Mouse (Mus musculus) testis, adult 2 months (tissue): ENCODE data around the gene Tead3. TPM values are rescaled to one million over a fixed set of nuclear protein-coding genes. Genes with fewer than 3 reads are reported as not detected.

Source experiments
- H3K27ac ChIP-seq: fragments of 200-500 bp; 2 replicates; pipeline ENCODE4 v1.5.1; 2012; ENCODE audit warnings: low read depth, low read length; ENCODE audit not compliant: control insufficient read depth, insufficient read depth
- H3K27me3 ChIP-seq: fragments of 200-500 bp; 2 replicates; pipeline ENCODE4 v1.6.1; 2012; ENCODE audit warnings: mild to moderate bottlenecking, low read length, moderate library complexity; ENCODE audit not compliant: control insufficient read depth, insufficient read depth
- H3K36me3 ChIP-seq: fragments of 200-500 bp; 2 replicates; pipeline ENCODE4 v1.6.1; 2012; ENCODE audit warnings: mild to moderate bottlenecking, low read length; ENCODE audit not compliant: control insufficient read depth, insufficient read depth
- H3K4me1 ChIP-seq: fragments of 200-500 bp; 2 replicates; pipeline ENCODE4 v1.6.1; 2012; ENCODE audit warnings: low read length; ENCODE audit not compliant: control insufficient read depth, insufficient read depth
- H3K4me3 ChIP-seq: fragments of 200-500 bp; 2 replicates; pipeline ENCODE4 v1.5.1; 2012; ENCODE audit warnings: low read depth, mild to moderate bottlenecking, low read length, moderate library complexity, mixed read lengths; ENCODE audit not compliant: control insufficient read depth
- CTCF ChIP-seq: fragments of 200-500 bp; IDR thresholded peaks from 2 replicates; pipeline ENCODE4 v1.5.1; 2012; ENCODE audit warnings: low read depth, mild to moderate bottlenecking, inconsistent platforms, low read length, moderate library complexity; ENCODE audit not compliant: control insufficient read depth, insufficient read depth, insufficient replicate concordance
- POLR2A ChIP-seq: fragments of 200-500 bp; IDR thresholded peaks from 2 replicates; pipeline ENCODE4 v1.6.1; 2012; ENCODE audit warnings: low read depth, mild to moderate bottlenecking, inconsistent platforms, low read length, moderate library complexity; ENCODE audit not compliant: control insufficient read depth
- polyA plus RNA-seq: library from polyadenylated mRNA; depleted of rRNA; stranded (reverse); fragments of >200 nt; gene quantifications from 2 replicates; pipeline ENCODE4 v1.2.3, GENCODE M21; 2012; rRNA removed

Tead3 gene
- 3.2 and 4.3 TPM in 2 replicates for polyA plus RNA-seq

- Histone ChIP-seq H3K36me3 (no peaks in the 10 kb centered on the region), H3K4me1 (peaks cover 15% of the 10 kb centered on the region), H3K27ac (peak within 1 kb of the TSS; percentile 76; the same call in 1 of the 2 replicates), H3K27me3 (no peaks in the 10 kb centered on the region), H3K4me3 (peak within 1 kb of the TSS; percentile 84)
- TF ChIP-seq CTCF (no peak), POLR2A (no peak; the same call in 1 of the 2 replicates)
Observed at GRCm38 (mm10) chr17:28350466-28351352, at the start of gene Tead3. TSS of gene Tead3 (minus strand) at chr17:28350817.

- H3K4me1 ChIP-seq, result peaks cover 3% of the 10 kb centered on the region
- no peaks in the 10 kb centered on the region for H3K36me3 ChIP-seq
- H3K4me3 ChIP-seq, result no peak overlapping the region
- no peak overlapping the region for H3K27ac ChIP-seq
- TF ChIP-seq CTCF (no peak), POLR2A (no peak)
- no peaks in the 10 kb centered on the region for H3K27me3 ChIP-seq
Observed at GRCm38 (mm10) chr17:28394994-28395393, 44.4 kb upstream of the Tead3 start.

DNA sequence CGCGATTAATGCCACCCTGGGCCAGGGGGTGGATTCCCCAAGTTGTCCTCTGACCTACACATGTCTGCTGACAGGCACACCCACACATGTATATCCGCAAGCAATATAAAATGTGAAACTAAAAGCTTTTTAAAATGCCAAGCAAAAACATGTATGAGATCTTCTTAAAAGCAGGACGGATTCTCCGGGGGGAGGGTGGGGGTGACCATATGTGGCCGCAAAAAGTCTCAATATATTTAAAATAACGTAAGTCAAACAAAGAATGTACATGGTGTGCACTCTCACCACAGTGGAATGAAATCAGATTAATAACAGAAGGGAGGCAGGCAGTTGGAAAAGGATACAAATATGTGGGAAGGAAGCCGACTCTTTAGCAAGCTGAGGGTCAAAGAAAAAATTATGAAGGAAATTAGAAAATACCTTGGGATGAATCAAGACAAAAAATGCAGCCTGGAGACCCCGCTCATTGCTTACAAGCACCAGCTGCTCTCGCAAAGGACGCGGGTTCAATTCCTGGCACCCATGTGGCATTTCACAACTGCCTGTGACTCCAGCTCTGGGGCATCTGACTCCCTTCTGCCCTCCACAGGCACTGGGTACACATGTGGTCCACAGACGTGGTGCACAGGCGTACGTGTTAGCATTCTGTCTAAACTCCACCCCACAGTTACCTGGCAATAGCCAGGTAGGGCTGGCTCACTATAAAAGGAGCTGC, 43.6 kb upstream of the Tead3 start:
- Histone ChIP-seq H3K4me1 (peaks cover 3% of the 10 kb centered on the region), H3K27ac (no peak overlapping the region), H3K4me3 (no peak overlapping the region), H3K27me3 (no peaks in the 10 kb centered on the region), H3K36me3 (no peaks in the 10 kb centered on the region)
- no peak for TF ChIP-seq POLR2A
- TF ChIP-seq CTCF, result no peak

DNA sequence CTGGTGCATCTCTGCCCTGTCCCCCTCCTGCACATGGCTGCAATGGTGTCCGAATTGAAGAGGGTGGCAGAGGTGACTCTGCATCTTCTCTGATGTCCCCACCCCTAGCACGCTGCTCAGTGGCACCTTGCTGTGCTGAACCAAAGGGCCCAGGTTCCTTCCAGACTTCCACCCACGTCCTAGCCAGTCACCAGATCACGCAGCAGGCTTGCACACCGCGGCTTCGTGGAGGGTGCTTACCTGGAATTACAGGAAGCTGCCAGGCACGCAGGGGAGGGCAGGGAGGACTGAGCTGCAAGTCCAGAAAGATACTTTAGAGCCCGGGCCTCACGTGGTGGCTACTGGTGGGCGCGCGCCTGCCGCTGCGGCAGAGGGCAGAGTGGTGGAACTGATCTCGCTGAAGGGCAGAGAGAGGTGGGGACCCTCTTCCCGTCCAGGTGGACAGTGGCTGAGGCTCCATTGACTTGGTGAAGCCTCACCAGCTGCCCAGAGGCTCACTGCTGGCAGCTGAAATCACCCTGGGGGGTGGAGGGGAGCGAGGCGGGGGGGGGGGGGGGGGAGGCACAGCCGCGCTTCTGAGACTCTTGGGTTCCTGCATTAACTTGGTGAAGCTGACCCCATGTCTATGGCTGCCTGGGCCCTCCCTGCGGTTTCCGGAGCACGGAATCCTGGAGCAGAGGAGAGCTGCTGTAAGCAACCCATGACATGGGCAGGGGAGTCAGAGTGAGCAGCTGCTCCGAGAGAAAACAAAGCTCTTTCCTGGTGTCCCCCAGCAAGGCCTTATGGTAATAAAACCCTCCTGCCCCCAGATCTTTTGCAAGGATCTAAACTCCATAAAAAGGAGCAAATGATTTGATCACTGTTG, 41.2 kb upstream of the Tead3 start:
- Histone ChIP-seq H3K4me1 (peaks cover 3% of the 10 kb centered on the region), H3K27ac (no peak overlapping the region), H3K4me3 (peak overlapping the region; percentile 8), H3K36me3 (no peaks in the 10 kb centered on the region), H3K27me3 (no peaks in the 10 kb centered on the region)
- TF ChIP-seq CTCF, result no peak
- no peak for TF ChIP-seq POLR2A

DNA sequence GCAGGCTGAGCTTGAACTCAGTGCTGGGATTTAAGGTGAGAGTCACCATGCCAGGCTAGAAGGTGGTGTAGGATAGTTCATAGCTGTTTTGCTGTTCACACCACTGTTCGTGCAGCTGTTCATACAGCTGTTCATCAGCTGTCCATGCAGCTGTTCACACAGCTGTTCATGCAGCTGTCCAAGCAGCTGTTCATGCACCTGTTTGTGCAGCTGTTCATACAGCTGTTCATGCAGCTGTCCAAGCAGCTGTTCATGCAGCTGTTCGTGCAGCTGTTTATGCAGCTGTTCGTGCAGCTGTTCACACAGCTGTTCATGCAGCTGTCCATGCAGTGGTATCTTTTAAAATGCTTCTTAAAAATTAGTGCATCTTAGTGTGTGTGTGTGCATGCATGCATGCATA, 37.9 kb upstream of the Tead3 start:
- no peak for TF ChIP-seq POLR2A
- no peak for TF ChIP-seq CTCF
- no peaks in the 10 kb centered on the region for H3K36me3 ChIP-seq
- H3K4me3 ChIP-seq, result no peak overlapping the region
- H3K27ac ChIP-seq, result no peak overlapping the region
- peaks cover 11% of the 10 kb centered on the region for H3K4me1 ChIP-seq
- no peaks in the 10 kb centered on the region for H3K27me3 ChIP-seq

GRCm38 (mm10) chr17:28386150-28386905, 35.7 kb upstream of the Tead3 start:
- no peaks in the 10 kb centered on the region for H3K36me3 ChIP-seq
- no peak overlapping the region for H3K27ac ChIP-seq
- peak overlapping the region; percentile 46 for H3K4me3 ChIP-seq
- H3K27me3 ChIP-seq, result no peaks in the 10 kb centered on the region
- TF ChIP-seq POLR2A (peak; percentile 20; the same call in 1 of the 2 replicates), CTCF (peak; percentile 97)
- peaks cover 8% of the 10 kb centered on the region for H3K4me1 ChIP-seq
